Mouse (Mus musculus) myocyte (in vitro differentiated cells): ENCODE results near the gene Spert.

Experiments used
- CEBPB ChIP-seq: IDR thresholded peaks from 2 replicates; pipeline ENCODE4 v1.6.1; 2011; ENCODE audit warnings: mild to moderate bottlenecking, moderate library complexity; ENCODE audit not compliant: poor library complexity, insufficient read depth, severe bottlenecking
- MAX ChIP-seq: IDR thresholded peaks from one replicate; pipeline ENCODE4 v1.6.1; 2011; ENCODE audit warnings: low read depth, mild to moderate bottlenecking, control low read depth
- POLR2A ChIP-seq: IDR thresholded peaks from one replicate; pipeline ENCODE4 v1.6.1; 2011; ENCODE audit warnings: low read depth, mild to moderate bottlenecking, control low read depth, moderate library complexity; ENCODE audit not compliant: insufficient read length
- USF1 ChIP-seq: IDR thresholded peaks from one replicate; pipeline ENCODE4 v1.6.1; 2011; ENCODE audit warnings: low read depth, mild to moderate bottlenecking, control low read depth, moderate library complexity

DNA sequence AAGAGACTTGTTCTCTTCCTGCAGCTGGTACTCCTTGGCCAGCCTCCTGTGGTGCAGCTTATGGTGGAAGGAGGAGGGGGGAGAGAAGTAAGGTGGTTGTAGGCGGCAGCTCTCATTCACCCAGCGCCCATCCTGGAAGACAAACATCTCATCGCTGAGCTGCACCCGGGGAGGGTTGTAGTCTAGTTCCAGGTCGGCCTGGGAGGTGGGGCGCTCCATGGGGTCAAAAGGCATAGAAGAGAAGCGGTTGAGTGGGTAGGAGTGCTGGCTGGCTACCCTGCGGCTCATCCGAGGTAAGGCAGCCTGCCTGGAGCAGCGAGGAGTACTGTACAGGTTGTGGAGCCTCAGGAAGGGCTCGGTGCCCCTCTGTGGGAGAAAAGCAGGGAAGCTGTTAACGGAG is 9.0 kb downstream of the Spert start:
- no peak for TF ChIP-seq MAX
- TF ChIP-seq POLR2A: no peak
- no peak for TF ChIP-seq CEBPB
- no peak for TF ChIP-seq USF1
